Mouse (Mus musculus) v-Abl transformed pro-B cells (cell line): ENCODE measurements around the gene Ifrd2.

Experiments used
- in situ Hi-C, 2 experiments: fragments of 400-800 bp; cut with MboI; formaldehyde crosslinking; loops; one replicate each; pipeline ENCODE4 v1.15.1; 2025; ENCODE audit not compliant: unreplicated experiment in 2 of 2

The Ifrd2 gene

GRCm38 (mm10) chr9:107586974-107587832 is at the start of gene Ifrd2:
Gene Ifrd2 (plus strand): TSS chr9:107587642.
- in situ Hi-C loops = no loop called here

GRCm38 (mm10) chr9:107538231-107538630 is 49.2 kb upstream of the Ifrd2 start:
- in situ Hi-C loops = loop anchor here (10.0 to 25.0 kb wide), 4 partner anchors 243 to 1549 kb away; partner anchors contain the start of genes Ccdc51 (in 1 of the 2), Cish (in 1 of the 2), Glyctk (in 1 of the 2) and Manf (in 1 of the 2)

- in situ Hi-C loops = loop anchor here (10.0 to 25.0 kb wide), 4 partner anchors 244 to 1549 kb away; partner anchors contain the start of genes Ccdc51 (in 1 of the 2), Cish (in 1 of the 2), Glyctk (in 1 of the 2) and Manf (in 1 of the 2)
These were observed 48.7 kb upstream of the Ifrd2 start for GRCm38 (mm10) chr9:107538711-107539110.

GRCm38 (mm10) chr9:107539940-107540339 is 47.5 kb upstream of the Ifrd2 start:
- in situ Hi-C loops = loop anchor here (10.0 to 25.0 kb wide), 4 partner anchors 245 to 1547 kb away; partner anchors contain the start of genes Ccdc51 (in 1 of the 2), Cish (in 1 of the 2), Glyctk (in 1 of the 2) and Manf (in 1 of the 2)

- in situ Hi-C loops = loop anchor here (25.0 kb wide), 2 partner anchors 1378 to 1547 kb away; partner anchors contain the start of genes Ccdc51 (in 1 of the 2), Glyctk (in 1 of the 2), Plxnb1 (in 1 of the 2) and Tma7 (in 1 of the 2)
These were observed 47.0 kb upstream of the Ifrd2 start for GRCm38 (mm10) chr9:107540420-107540819.

GRCm38 (mm10) chr9:107541005-107541404 is 46.4 kb upstream of the Ifrd2 start:
- in situ Hi-C loops = loop anchor here (25.0 kb wide), 2 partner anchors 1379 to 1546 kb away; partner anchors contain the start of genes Ccdc51 (in 1 of the 2), Glyctk (in 1 of the 2), Plxnb1 (in 1 of the 2) and Tma7 (in 1 of the 2)

- in situ Hi-C loops = loop anchor here (25.0 kb wide), 2 partner anchors 1379 to 1546 kb away; partner anchors contain the start of genes Ccdc51 (in 1 of the 2), Glyctk (in 1 of the 2), Plxnb1 (in 1 of the 2) and Tma7 (in 1 of the 2)
These were observed 45.7 kb upstream of the Ifrd2 start, which contains the start of the genes Cyb561d2 and Nprl2 for GRCm38 (mm10) chr9:107541474-107542351. Gene Cyb561d2 (minus strand): TSS chr9:107542193. Gene Nprl2 (plus strand): TSS chr9:107542226.

GRCm38 (mm10) chr9:107542352-107542686 is 45.1 kb upstream of the Ifrd2 start:
- in situ Hi-C loops = loop anchor here (25.0 kb wide), 2 partner anchors 1380 to 1545 kb away; partner anchors contain the start of genes Ccdc51 (in 1 of the 2), Glyctk (in 1 of the 2), Plxnb1 (in 1 of the 2) and Tma7 (in 1 of the 2)

GRCm38 (mm10) chr9:107542721-107543120 is 44.7 kb upstream of the Ifrd2 start:
- in situ Hi-C loops = loop anchor here (25.0 kb wide), 2 partner anchors 1380 to 1545 kb away; partner anchors contain the start of genes Ccdc51 (in 1 of the 2), Glyctk (in 1 of the 2), Plxnb1 (in 1 of the 2) and Tma7 (in 1 of the 2)

GRCm38 (mm10) chr9:107543299-107543698 is 44.1 kb upstream of the Ifrd2 start:
- in situ Hi-C loops = loop anchor here (25.0 kb wide), 2 partner anchors 1381 to 1544 kb away; partner anchors contain the start of genes Ccdc51 (in 1 of the 2), Glyctk (in 1 of the 2), Plxnb1 (in 1 of the 2) and Tma7 (in 1 of the 2)

GRCm38 (mm10) chr9:107544196-107544700 is 43.2 kb upstream of the Ifrd2 start:
- in situ Hi-C loops = loop anchor here (25.0 kb wide), 2 partner anchors 1382 to 1543 kb away; partner anchors contain the start of genes Ccdc51 (in 1 of the 2), Glyctk (in 1 of the 2), Plxnb1 (in 1 of the 2) and Tma7 (in 1 of the 2)

- in situ Hi-C loops = loop anchor here (25.0 kb wide), 2 partner anchors 1382 to 1543 kb away; partner anchors contain the start of genes Ccdc51 (in 1 of the 2), Glyctk (in 1 of the 2), Plxnb1 (in 1 of the 2) and Tma7 (in 1 of the 2)
These were observed 42.7 kb upstream of the Ifrd2 start for GRCm38 (mm10) chr9:107544729-107545128.

GRCm38 (mm10) chr9:107545199-107545598 is 42.2 kb upstream of the Ifrd2 start:
- in situ Hi-C loops = loop anchor here (25.0 kb wide), 2 partner anchors 1383 to 1542 kb away; partner anchors contain the start of genes Ccdc51 (in 1 of the 2), Glyctk (in 1 of the 2), Plxnb1 (in 1 of the 2) and Tma7 (in 1 of the 2)

GRCm38 (mm10) chr9:107545602-107546001 is 41.8 kb upstream of the Ifrd2 start:
- in situ Hi-C loops = loop anchor here (25.0 kb wide), 2 partner anchors 1383 to 1542 kb away; partner anchors contain the start of genes Ccdc51 (in 1 of the 2), Glyctk (in 1 of the 2), Plxnb1 (in 1 of the 2) and Tma7 (in 1 of the 2)

GRCm38 (mm10) chr9:107547026-107547425 is 40.4 kb upstream of the Ifrd2 start, which contains the start of gene Zmynd10:
Gene Zmynd10 (plus strand): TSS chr9:107547298.
- in situ Hi-C loops = loop anchor here (25.0 kb wide), 2 partner anchors 1385 to 1540 kb away; partner anchors contain the start of genes Ccdc51 (in 1 of the 2), Glyctk (in 1 of the 2), Plxnb1 (in 1 of the 2) and Tma7 (in 1 of the 2)

- in situ Hi-C loops = loop anchor here (25.0 kb wide), 2 partner anchors 1386 to 1539 kb away; partner anchors contain the start of genes Ccdc51 (in 1 of the 2), Glyctk (in 1 of the 2), Plxnb1 (in 1 of the 2) and Tma7 (in 1 of the 2)
These were observed 39.5 kb upstream of the Ifrd2 start for GRCm38 (mm10) chr9:107547957-107548356.

GRCm38 (mm10) chr9:107548820-107549219 is 38.6 kb upstream of the Ifrd2 start:
- in situ Hi-C loops = loop anchor here (25.0 kb wide), 2 partner anchors 1387 to 1538 kb away; partner anchors contain the start of genes Ccdc51 (in 1 of the 2), Glyctk (in 1 of the 2), Plxnb1 (in 1 of the 2) and Tma7 (in 1 of the 2)
